Mouse (Mus musculus): ENCODE measurements around the gene Scap. TPM values are rescaled to one million over a fixed set of nuclear protein-coding genes. Genes with fewer than 3 reads are reported as not detected.

Gene Scap
- polyA plus RNA-seq, 1 experiment, result 44.4 TPM

DNA sequence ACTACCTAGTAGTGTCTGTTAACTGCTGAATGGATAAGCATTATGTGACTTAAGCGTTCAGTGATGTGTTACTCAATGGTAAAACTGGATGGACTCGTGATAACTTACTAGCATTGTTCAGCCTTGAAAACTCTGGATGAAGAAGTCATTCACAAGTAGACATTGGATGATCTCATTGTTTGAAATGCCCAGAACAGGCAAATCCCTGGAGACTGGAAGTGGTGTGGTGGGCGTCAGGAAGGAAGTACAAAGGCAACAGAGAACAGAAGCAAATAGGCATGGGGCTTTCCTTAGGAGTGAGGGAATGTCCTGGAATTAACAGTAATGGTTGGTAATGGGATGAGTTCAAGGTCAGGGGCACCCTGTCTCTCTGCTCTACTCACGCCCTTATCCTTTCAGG, 15.8 kb downstream of the Scap start:
- Histone ChIP-seq H3K27me3 (ENCODE audit: control insufficient read depth, insufficient read depth, insufficient read length) (no peaks in the 10 kb centered on the region), H3K4me2 (ENCODE audit: low read depth) (no peak overlapping the region), H3K79me2 (ENCODE audit: control insufficient read depth, insufficient read depth) (no peaks in the 10 kb centered on the region), H3K36me3 (ENCODE audit: control insufficient read depth, insufficient read depth) (no peaks in the 10 kb centered on the region), H3K4me3 (no peak overlapping the region), H3ac (ENCODE audit: control insufficient read depth, insufficient read length) (no peak overlapping the region)
- TF ChIP-seq E2F4 (IDR thresholded peaks at IDR 0.05; ENCODE audit: insufficient read depth) (no peak), POLR2A (IDR thresholded peaks at IDR 0.05; ENCODE audit: insufficient read length, low read depth) (no peak), TCF3 (IDR thresholded peaks at IDR 0.05; ENCODE audit: insufficient read length, low read depth) (no peak), MYOD1 (IDR thresholded peaks at IDR 0.05; ENCODE audit: control insufficient read depth in 1 of 3, insufficient read length in 2 of 3, low read depth in 2 of 3) (no peak), USF1 (IDR thresholded peaks at IDR 0.05; ENCODE audit: low read depth) (no peak), MAX (IDR thresholded peaks at IDR 0.05; ENCODE audit: low read depth) (no peak), SRF (IDR thresholded peaks at IDR 0.05; ENCODE audit: control insufficient read depth, insufficient read length, low read depth) (no peak), REST (IDR thresholded peaks at IDR 0.05; ENCODE audit: insufficient read depth, insufficient read length) (no peak), POLR2AphosphoS2 (IDR thresholded peaks at IDR 0.05; ENCODE audit: insufficient read length, low read depth) (no peak), TCF12 (IDR thresholded peaks at IDR 0.05; ENCODE audit: insufficient read depth, poor library complexity, severe bottlenecking) (no peak), MYOG (IDR thresholded peaks at IDR 0.05; ENCODE audit: control insufficient read depth in 1 of 3, insufficient read depth in 1 of 3, insufficient read length in 2 of 3, low read depth in 2 of 3) (no peak)

- no peak for TF ChIP-seq MYOG (IDR thresholded peaks at IDR 0.05; ENCODE audit: control insufficient read depth in 1 of 3, insufficient read depth in 1 of 3, insufficient read length in 2 of 3, low read depth in 2 of 3)
- TF ChIP-seq MYOD1 (IDR thresholded peaks at IDR 0.05; ENCODE audit: control insufficient read depth in 1 of 3, insufficient read length in 2 of 3, low read depth in 2 of 3), result no peak
- no peak overlapping the region for H3K4me3 ChIP-seq
- no peak overlapping the region for H3K4me2 ChIP-seq (ENCODE audit: low read depth)
- H3K36me3 ChIP-seq (ENCODE audit: control insufficient read depth, insufficient read depth), result no peaks in the 10 kb centered on the region
- no peak overlapping the region for H3ac ChIP-seq (ENCODE audit: control insufficient read depth, insufficient read length)
- H3K79me2 ChIP-seq (ENCODE audit: control insufficient read depth, insufficient read depth), result no peaks in the 10 kb centered on the region
- H3K27me3 ChIP-seq (ENCODE audit: control insufficient read depth, insufficient read depth, insufficient read length), result no peaks in the 10 kb centered on the region
Observed at GRCm38 (mm10) chr9:110350188-110350587, 17.1 kb downstream of the Scap start.

- TF ChIP-seq TCF12 (IDR thresholded peaks at IDR 0.05; ENCODE audit: insufficient read depth, poor library complexity, severe bottlenecking) (no peak), USF1 (IDR thresholded peaks at IDR 0.05; ENCODE audit: low read depth) (no peak), REST (IDR thresholded peaks at IDR 0.05; ENCODE audit: insufficient read depth, insufficient read length) (no peak), CEBPB (IDR thresholded peaks at IDR 0.05; ENCODE audit: insufficient read depth, poor library complexity, severe bottlenecking) (no peak), MYOD1 (IDR thresholded peaks at IDR 0.05; ENCODE audit: control insufficient read depth in 1 of 3, insufficient read length in 2 of 3, low read depth in 2 of 3) (no peak), MYOG (IDR thresholded peaks at IDR 0.05; ENCODE audit: control insufficient read depth in 1 of 3, insufficient read depth in 1 of 3, insufficient read length in 2 of 3, low read depth in 2 of 3) (no peak), POLR2A (IDR thresholded peaks at IDR 0.05; ENCODE audit: insufficient read length, low read depth) (no peak), SRF (IDR thresholded peaks at IDR 0.05; ENCODE audit: control insufficient read depth, insufficient read length, low read depth) (no peak), TCF3 (IDR thresholded peaks at IDR 0.05; ENCODE audit: insufficient read length, low read depth) (no peak), MAX (IDR thresholded peaks at IDR 0.05; ENCODE audit: low read depth) (no peak)
- Histone ChIP-seq H3K36me3 (ENCODE audit: control insufficient read depth, insufficient read depth) (no peaks in the 10 kb centered on the region), H3K4me3 (no peak overlapping the region), H3K79me2 (ENCODE audit: control insufficient read depth, insufficient read depth) (no peaks in the 10 kb centered on the region), H3ac (ENCODE audit: control insufficient read depth, insufficient read length) (no peak overlapping the region), H3K27me3 (ENCODE audit: control insufficient read depth, insufficient read depth, insufficient read length) (no peaks in the 10 kb centered on the region), H3K4me2 (ENCODE audit: low read depth) (no peak overlapping the region)
Observed at GRCm38 (mm10) chr9:110350612-110351011, 17.5 kb downstream of the Scap start.

GRCm38 (mm10) chr9:110351350-110351749, 18.3 kb downstream of the Scap start:
- TF ChIP-seq MYOD1 (IDR thresholded peaks at IDR 0.05; ENCODE audit: control insufficient read depth in 1 of 3, insufficient read length in 2 of 3, low read depth in 2 of 3) (no peak), POLR2AphosphoS2 (IDR thresholded peaks at IDR 0.05; ENCODE audit: insufficient read length, low read depth) (no peak), TCF3 (IDR thresholded peaks at IDR 0.05; ENCODE audit: insufficient read length, low read depth) (no peak), E2F4 (IDR thresholded peaks at IDR 0.05; ENCODE audit: insufficient read depth) (no peak), REST (IDR thresholded peaks at IDR 0.05; ENCODE audit: insufficient read depth, insufficient read length) (no peak), SRF (IDR thresholded peaks at IDR 0.05; ENCODE audit: control insufficient read depth, insufficient read length, low read depth) (no peak), TCF12 (IDR thresholded peaks at IDR 0.05; ENCODE audit: insufficient read depth, poor library complexity, severe bottlenecking) (no peak)
- H3K79me2 ChIP-seq (ENCODE audit: control insufficient read depth, insufficient read depth), result no peaks in the 10 kb centered on the region
- H3K4me3 ChIP-seq, result no peak overlapping the region
- no peaks in the 10 kb centered on the region for H3K27me3 ChIP-seq (ENCODE audit: control insufficient read depth, insufficient read depth, insufficient read length)
- no peaks in the 10 kb centered on the region for H3K36me3 ChIP-seq (ENCODE audit: control insufficient read depth, insufficient read depth)
- no peak overlapping the region for H3ac ChIP-seq (ENCODE audit: control insufficient read depth, insufficient read length)
- H3K4me2 ChIP-seq (ENCODE audit: low read depth), result no peak overlapping the region

- no peak overlapping the region for H3ac ChIP-seq (ENCODE audit: control insufficient read depth, insufficient read length)
- no peaks in the 10 kb centered on the region for H3K79me2 ChIP-seq (ENCODE audit: control insufficient read depth, insufficient read depth)
- H3K27me3 ChIP-seq (ENCODE audit: control insufficient read depth, insufficient read depth, insufficient read length), result no peaks in the 10 kb centered on the region
- TF ChIP-seq TCF12 (IDR thresholded peaks at IDR 0.05; ENCODE audit: insufficient read depth, poor library complexity, severe bottlenecking) (no peak), E2F4 (IDR thresholded peaks at IDR 0.05; ENCODE audit: insufficient read depth) (no peak), TCF3 (IDR thresholded peaks at IDR 0.05; ENCODE audit: insufficient read length, low read depth) (no peak), MAX (IDR thresholded peaks at IDR 0.05; ENCODE audit: low read depth) (no peak), USF1 (IDR thresholded peaks at IDR 0.05; ENCODE audit: low read depth) (no peak), POLR2A (IDR thresholded peaks at IDR 0.05; ENCODE audit: insufficient read length, low read depth) (no peak), MYOG (IDR thresholded peaks at IDR 0.05; ENCODE audit: control insufficient read depth in 1 of 3, insufficient read depth in 1 of 3, insufficient read length in 2 of 3, low read depth in 2 of 3) (no peak), SRF (IDR thresholded peaks at IDR 0.05; ENCODE audit: control insufficient read depth, insufficient read length, low read depth) (no peak), MYOD1 (IDR thresholded peaks at IDR 0.05; ENCODE audit: control insufficient read depth in 1 of 3, insufficient read length in 2 of 3, low read depth in 2 of 3) (no peak)
- no peaks in the 10 kb centered on the region for H3K36me3 ChIP-seq (ENCODE audit: control insufficient read depth, insufficient read depth)
- no peak overlapping the region for H3K4me3 ChIP-seq
- H3K4me2 ChIP-seq (ENCODE audit: low read depth), result no peak overlapping the region
Observed at GRCm38 (mm10) chr9:110351932-110352632, 19.0 kb downstream of the Scap start.
